Mouse (Mus musculus): Measurements from ENCODE around the gene Nid1.

Gene Nid1

GRCm38 (mm10) chr13:13489861-13490260, 52.5 kb downstream of the Nid1 start:
- DNase-seq (ENCODE audit: low read depth, low spot score), result no peak

GRCm38 (mm10) chr13:13492151-13492550, 54.8 kb downstream of the Nid1 start:
- no peak for DNase-seq (ENCODE audit: low read depth, low spot score)

- no peak for DNase-seq (ENCODE audit: low read depth, low spot score)
Observed at GRCm38 (mm10) chr13:13493517-13493916, 56.2 kb downstream of the Nid1 start.

GRCm38 (mm10) chr13:13498022-13498421, 60.7 kb downstream of the Nid1 start:
- DNase-seq (ENCODE audit: low read depth, low spot score), result no peak

- no peak for DNase-seq (ENCODE audit: low read depth, low spot score)
Observed at GRCm38 (mm10) chr13:13502406-13502805, 65.1 kb downstream of the Nid1 start.

GRCm38 (mm10) chr13:13503695-13504386, 66.5 kb downstream of the Nid1 start:
- no peak for DNase-seq (ENCODE audit: low read depth, low spot score)

- no peak for DNase-seq (ENCODE audit: low read depth, low spot score)
Observed at GRCm38 (mm10) chr13:13505063-13505462, 67.7 kb downstream of the Nid1 start.

- DNase-seq (ENCODE audit: low read depth, low spot score), result no peak
Observed at GRCm38 (mm10) chr13:13506556-13506955, 69.2 kb downstream of the Nid1 start.

- no peak for DNase-seq (ENCODE audit: low read depth, low spot score)
Observed at GRCm38 (mm10) chr13:13514861-13515260, 77.5 kb downstream of the Nid1 start.

- peak; percentile 89 for DNase-seq (ENCODE audit: low read depth, low spot score)
Observed at GRCm38 (mm10) chr13:13516376-13517225, 79.2 kb downstream of the Nid1 start.

- no peak for DNase-seq (ENCODE audit: low read depth, low spot score)
Observed at GRCm38 (mm10) chr13:13518114-13518513, 80.8 kb downstream of the Nid1 start.

GRCm38 (mm10) chr13:13520436-13520835, 83.1 kb downstream of the Nid1 start:
- DNase-seq (ENCODE audit: low read depth, low spot score), result no peak

- no peak for DNase-seq (ENCODE audit: low read depth, low spot score)
Observed at GRCm38 (mm10) chr13:13523625-13524584, 86.6 kb downstream of the Nid1 start.

- DNase-seq (ENCODE audit: low read depth, low spot score), result no peak
Observed at GRCm38 (mm10) chr13:13525205-13525604, 87.9 kb downstream of the Nid1 start.

GRCm38 (mm10) chr13:13525877-13526276, 88.5 kb downstream of the Nid1 start:
- DNase-seq (ENCODE audit: low read depth, low spot score), result no peak

GRCm38 (mm10) chr13:13529115-13529542, 91.8 kb downstream of the Nid1 start:
- no peak for DNase-seq (ENCODE audit: low read depth, low spot score)

GRCm38 (mm10) chr13:13530913-13531312, 93.6 kb downstream of the Nid1 start:
- DNase-seq (ENCODE audit: low read depth, low spot score), result no peak

GRCm38 (mm10) chr13:13531923-13532322, 94.6 kb downstream of the Nid1 start:
- no peak for DNase-seq (ENCODE audit: low read depth, low spot score)

GRCm38 (mm10) chr13:13536555-13536954, 99.2 kb downstream of the Nid1 start:
- DNase-seq (ENCODE audit: low read depth, low spot score), result no peak

- DNase-seq (ENCODE audit: low read depth, low spot score), result no peak
Observed at GRCm38 (mm10) chr13:13537272-13538015, 100.1 kb downstream of the Nid1 start.

Data from ZHBTc4 (cell line).